Mouse (Mus musculus) G1E (cell line): ENCODE measurements around the gene Rdh16f1. TPM values are rescaled to one million over a fixed set of nuclear protein-coding genes. Genes with fewer than 3 reads are reported as not detected.

Experiments used
- ATAC-seq: 2 replicates; pipeline ENCODE4 v1.8.0; 2016; ENCODE audit warnings: mild to moderate bottlenecking; ENCODE audit not compliant: insufficient number of reproducible peaks, poor library complexity, low FRiP score, severe bottlenecking; ENCODE audit errors: extremely low read depth
- DNase-seq: peaks from one replicate; pipeline ENCODE4 v3.0.0; 2012; ENCODE audit warnings: low spot score
- H3K27me3 ChIP-seq: 2 replicates; pipeline ENCODE4 v1.6.1; 2012; ENCODE audit warnings: mild to moderate bottlenecking, low read length, inconsistent platforms; ENCODE audit not compliant: insufficient read depth
- H3K36me3 ChIP-seq: replicated peaks from 2 replicates; pipeline ENCODE3; 2012; ENCODE audit warnings: mild to moderate bottlenecking, inconsistent platforms
- H3K4me1 ChIP-seq: 2 replicates; pipeline ENCODE4 v1.6.1; 2012; ENCODE audit warnings: low read depth, low read length, inconsistent platforms, mixed read lengths; ENCODE audit not compliant: insufficient read depth
- H3K4me3 ChIP-seq: 2 replicates; pipeline ENCODE4 v1.5.1; 2012; ENCODE audit warnings: low read depth, mild to moderate bottlenecking, inconsistent platforms, low read length, moderate library complexity, mixed read lengths
- H3K9me3 ChIP-seq: replicated peaks from 2 replicates; pipeline ENCODE4 v1.6.1; 2012; ENCODE audit warnings: inconsistent platforms
- CTCF ChIP-seq: IDR thresholded peaks from 2 replicates; pipeline ENCODE4 v1.5.1; 2012; ENCODE audit warnings: low read depth, low read length, inconsistent platforms, mixed read lengths
- GATA1 ChIP-seq: IDR thresholded peaks from 2 replicates; pipeline ENCODE4 v1.6.1; 2012; ENCODE audit warnings: borderline replicate concordance, low read length, inconsistent platforms, mixed read lengths
- GATA2 ChIP-seq: IDR thresholded peaks from 2 replicates; pipeline ENCODE4 v1.6.1; 2012; ENCODE audit warnings: low read depth, low read length, inconsistent platforms, borderline replicate concordance
- POLR2AphosphoS5 ChIP-seq: IDR thresholded peaks from 2 replicates; pipeline ENCODE4 v1.6.1; 2012; ENCODE audit warnings: low read depth, low read length, inconsistent platforms; ENCODE audit not compliant: insufficient replicate concordance
- TAL1 ChIP-seq: conservative IDR thresholded peaks from 2 replicates; pipeline ENCODE4 v1.6.1; 2012; ENCODE audit warnings: low read depth, low read length, inconsistent platforms, mixed read lengths
- polyA plus RNA-seq: library from polyadenylated mRNA; stranded (reverse); fragments of >175 nt; gene quantifications from 2 replicates; pipeline ENCODE4 v1.2.3, GENCODE M21; 2012
- total RNA-seq, 2 experiments: library from RNA; stranded (forward) in 1 of 2; stranded (reverse) in 1 of 2; fragments of 200-1000 nt in 1 of 2; fragments of >200 nt in 1 of 2; fragmentation: Nextera tagmentation in 1 of 2; gene quantifications; 2 replicates each; pipeline ENCODE4 v1.2.3; 2014 to 2017

Gene Rdh16f1
- total and polyA plus RNA-seq, 3 experiments, result not detected

- DNase-seq (no peak), ATAC-seq (no peak)
- TF ChIP-seq GATA2 (no peak), GATA1 (no peak)
- no peak overlapping the region for H3K4me3 ChIP-seq
- H3K4me1 ChIP-seq, result peaks cover 43% of the 10 kb centered on the region
- H3K36me3 ChIP-seq, result peaks cover 88% of the 10 kb centered on the region
- H3K9me3 ChIP-seq, result peaks cover 8% of the 10 kb centered on the region
- H3K27me3 ChIP-seq, result peaks cover 5% of the 10 kb centered on the region; the same call in 1 of the 2 replicates
Measured at GRCm38 (mm10) chr10:127745886-127746285, 13.7 kb upstream of the Rdh16f1 start.

GRCm38 (mm10) chr10:127747254-127747653 is 12.3 kb upstream of the Rdh16f1 start:
- H3K4me3 ChIP-seq, result no peak overlapping the region
- peaks cover 8% of the 10 kb centered on the region for H3K9me3 ChIP-seq
- DNase-seq (no peak), ATAC-seq (no peak)
- TF ChIP-seq GATA1 (no peak), CTCF (no peak), TAL1 (no peak), POLR2AphosphoS5 (no peak), GATA2 (no peak)
- H3K36me3 ChIP-seq, result peaks cover 75% of the 10 kb centered on the region
- peaks cover 29% of the 10 kb centered on the region for H3K4me1 ChIP-seq
- H3K27me3 ChIP-seq, result peaks cover 5% of the 10 kb centered on the region; the same call in 1 of the 2 replicates

GRCm38 (mm10) chr10:127748847-127749612 is 10.6 kb upstream of the Rdh16f1 start:
- Histone ChIP-seq H3K27me3 (peaks cover 5% of the 10 kb centered on the region; the same call in 1 of the 2 replicates), H3K9me3 (no peaks in the 10 kb centered on the region), H3K36me3 (peaks cover 57% of the 10 kb centered on the region), H3K4me1 (peaks cover 17% of the 10 kb centered on the region), H3K4me3 (no peak overlapping the region)
- ATAC-seq (no peak), DNase-seq (no peak)
- TF ChIP-seq TAL1, result no peak
- no peak for TF ChIP-seq GATA2

- ATAC-seq (no peak), DNase-seq (no peak)
- Histone ChIP-seq H3K9me3 (no peaks in the 10 kb centered on the region), H3K27me3 (peaks cover 5% of the 10 kb centered on the region; the same call in 1 of the 2 replicates), H3K4me1 (peaks cover 12% of the 10 kb centered on the region), H3K4me3 (no peak overlapping the region), H3K36me3 (peaks cover 45% of the 10 kb centered on the region)
- TF ChIP-seq TAL1 (no peak), GATA1 (no peak), POLR2AphosphoS5 (no peak), CTCF (no peak), GATA2 (no peak)
Measured at GRCm38 (mm10) chr10:127750136-127750777, 9.3 kb upstream of the Rdh16f1 start.

- no peak for DNase-seq
- H3K36me3 ChIP-seq, result peaks cover 33% of the 10 kb centered on the region
- no peak within 1 kb of the TSS for H3K4me3 ChIP-seq
- TF ChIP-seq CTCF (no peak), GATA1 (no peak), TAL1 (no peak), POLR2AphosphoS5 (no peak), GATA2 (no peak)
- H3K9me3 ChIP-seq, result no peaks in the 10 kb centered on the region
- peaks cover 5% of the 10 kb centered on the region; the same call in 1 of the 2 replicates for H3K27me3 ChIP-seq
- H3K4me1 ChIP-seq, result peaks cover 7% of the 10 kb centered on the region
- no peak for ATAC-seq
Measured at GRCm38 (mm10) chr10:127751548-127751947, 8.0 kb upstream of the Rdh16f1 start, which contains the start of gene Gpr182. Gpr182 (minus strand) TSS chr10:127751732.

GRCm38 (mm10) chr10:127754566-127755166 is 4.9 kb upstream of the Rdh16f1 start:
- Histone ChIP-seq H3K9me3 (no peaks in the 10 kb centered on the region), H3K4me1 (peaks cover 4% of the 10 kb centered on the region; the same call in 1 of the 2 replicates), H3K4me3 (no peak overlapping the region), H3K27me3 (peaks cover 9% of the 10 kb centered on the region; the same call in 1 of the 2 replicates), H3K36me3 (peaks cover 5% of the 10 kb centered on the region)
- ATAC-seq (no peak), DNase-seq (no peak)
- no peak for TF ChIP-seq POLR2AphosphoS5
- no peak for TF ChIP-seq CTCF
